39 mouse cellular contexts compared by ENCODE assay signal in the genomic region with DNA sequence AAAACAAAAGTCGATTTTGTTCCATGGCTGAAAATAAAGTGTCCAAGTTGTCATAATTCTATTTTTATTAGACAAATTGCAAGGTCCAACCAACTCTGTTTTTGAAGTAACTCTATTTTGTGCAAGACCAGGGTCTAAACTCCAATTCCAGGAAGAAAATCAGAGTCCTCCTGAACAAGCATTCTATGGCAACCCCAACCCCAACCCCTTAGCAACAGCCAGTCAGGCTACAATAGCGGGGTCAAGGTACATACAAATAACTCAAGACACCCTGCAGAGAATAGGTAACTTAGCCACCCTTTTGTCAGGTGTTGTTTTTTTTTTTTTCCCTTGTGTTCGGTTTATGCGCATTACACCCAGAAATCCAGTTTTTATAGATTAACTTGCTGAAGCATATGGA. TPM values are rescaled to one million over a fixed set of nuclear protein-coding genes. Genes with fewer than 3 reads are reported as not detected.
"Had no signal": no experiment of that assay in that cellular context is flagged by ENCODE, and none has a peak within 500 bp of the region (broad histone marks: within the 10 kb centered on the region; RNA-seq: fewer than 3 reads in every experiment).

No protein-coding gene starts in this region.

- H3K27ac ChIP-seq: gastrocnemius, adult 2 months; heart, embryonic 10.5 days; hindbrain, embryonic 10.5 days; hindbrain, embryonic 12.5 days; hindbrain, embryonic 14.5 days; limb, embryonic 13.5 days; limb, embryonic 15.5 days; liver, embryonic 12.5 days; liver, embryonic 14.5 days had no signal

- H3K27me3 ChIP-seq: hindbrain, embryonic 12.5 days; limb, embryonic 13.5 days; limb, embryonic 15.5 days had no signal

- H3K9me3 ChIP-seq: heart, embryonic 10.5 days; heart, embryonic 12.5 days; hindbrain, embryonic 10.5 days; hindbrain, embryonic 12.5 days; limb, embryonic 13.5 days; limb, embryonic 15.5 days; liver, embryonic 12.5 days had no signal

- H3K4me1 ChIP-seq: heart, embryonic 10.5 days; heart, embryonic 12.5 days; hindbrain, embryonic 10.5 days; hindbrain, embryonic 12.5 days; limb, embryonic 13.5 days; limb, embryonic 15.5 days; liver, embryonic 12.5 days had no signal

- DNase-seq: gastrocnemius, adult 2 months; gastrocnemius, postnatal 10 days; gastrocnemius, postnatal 25 days; heart, adult 18-20 months; heart, postnatal 10 days; heart, postnatal 4 days; layer of hippocampus, adult 9-11 months; layer of hippocampus, postnatal 36 days; left cerebral cortex, postnatal 4 days had no signal

- H3K9ac ChIP-seq: heart, embryonic 12.5 days; hindbrain, embryonic 12.5 days; hindbrain, embryonic 14.5 days; limb, embryonic 15.5 days; liver, embryonic 12.5 days; liver, embryonic 14.5 days had no signal

- H3K4me3 ChIP-seq: gastrocnemius, adult 2 months; heart, embryonic 10.5 days; heart, embryonic 12.5 days; hindbrain, embryonic 10.5 days; hindbrain, embryonic 12.5 days; limb, embryonic 13.5 days; limb, embryonic 15.5 days; liver, embryonic 12.5 days had no signal

- ATAC-seq: forebrain, embryonic 16.5 days; hindbrain, embryonic 16.5 days; liver, embryonic 12.5 days had no signal

- H3K36me3 ChIP-seq: heart, embryonic 10.5 days; heart, embryonic 12.5 days; hindbrain, embryonic 10.5 days; hindbrain, embryonic 12.5 days; limb, embryonic 13.5 days; limb, embryonic 15.5 days; liver, embryonic 12.5 days had no signal

- H3K4me2 ChIP-seq: heart, embryonic 12.5 days; hindbrain, embryonic 12.5 days; hindbrain, embryonic 14.5 days; limb, embryonic 13.5 days; limb, embryonic 15.5 days; liver, embryonic 12.5 days had no signal

RNA-seq across cellular contexts. Expression of a gene that starts 6.6 kb away (rescaled TPM):
- total RNA-seq: gastrocnemius, adult 2 months; gastrocnemius, postnatal 10 days; gastrocnemius, postnatal 25 days; gastrocnemius, postnatal 4 days; granulocyte monocyte progenitor cell, adult 5-6 weeks; heart, adult 18-20 months; heart, adult 8-10 months; heart, postnatal 10 days; heart, postnatal 25 days; heart, postnatal 4 days; layer of hippocampus, adult 18-20 months; layer of hippocampus, adult 8-10 months; layer of hippocampus, postnatal 14 days; layer of hippocampus, postnatal 36 days; left cerebral cortex, adult 18-20 months; left cerebral cortex, adult 8-10 months; left cerebral cortex, postnatal 10 days; left cerebral cortex, postnatal 25 days; left cerebral cortex, postnatal 4 days; liver, adult 2 months had no signal
- polyA plus RNA-seq: forebrain, embryonic 16.5 days; frontal cortex, adult 2 months; heart, embryonic 10.5 days; heart, embryonic 12.5 days; heart, embryonic 14.5 days; heart, embryonic 16.5 days; hindbrain, embryonic 10.5 days; hindbrain, embryonic 12.5 days; hindbrain, embryonic 14.5 days; hindbrain, embryonic 16.5 days; intestine, embryonic 14.5 days; large intestine, adult 2 months; limb, embryonic 11.5 days; limb, embryonic 13.5 days; limb, embryonic 15.5 days; liver, adult 2 months; liver, embryonic 12.5 days; liver, embryonic 14.5 days; liver, embryonic 16.5 days had no signal

RNA-seq across cellular contexts. Expression of a gene that starts 14.0 kb away (rescaled TPM):
- total RNA-seq: gastrocnemius, adult 2 months; gastrocnemius, postnatal 10 days; gastrocnemius, postnatal 25 days; gastrocnemius, postnatal 4 days; granulocyte monocyte progenitor cell, adult 5-6 weeks; heart, adult 18-20 months; heart, adult 8-10 months; heart, postnatal 10 days; heart, postnatal 25 days; heart, postnatal 4 days; layer of hippocampus, adult 18-20 months; layer of hippocampus, adult 8-10 months; layer of hippocampus, postnatal 14 days; layer of hippocampus, postnatal 36 days; left cerebral cortex, adult 18-20 months; left cerebral cortex, adult 8-10 months; left cerebral cortex, postnatal 10 days; left cerebral cortex, postnatal 25 days; left cerebral cortex, postnatal 4 days; liver, adult 2 months had no signal
- polyA plus RNA-seq: forebrain, embryonic 16.5 days; frontal cortex, adult 2 months; heart, embryonic 10.5 days; heart, embryonic 12.5 days; heart, embryonic 14.5 days; heart, embryonic 16.5 days; hindbrain, embryonic 10.5 days; hindbrain, embryonic 12.5 days; hindbrain, embryonic 14.5 days; hindbrain, embryonic 16.5 days; intestine, embryonic 14.5 days; large intestine, adult 2 months; limb, embryonic 11.5 days; limb, embryonic 13.5 days; limb, embryonic 15.5 days; liver, adult 2 months; liver, embryonic 12.5 days; liver, embryonic 14.5 days; liver, embryonic 16.5 days had no signal

RNA-seq across cellular contexts. Expression of a gene that starts 21.0 kb away (rescaled TPM):
- total RNA-seq: gastrocnemius, adult 2 months; gastrocnemius, postnatal 10 days; gastrocnemius, postnatal 25 days; gastrocnemius, postnatal 4 days; granulocyte monocyte progenitor cell, adult 5-6 weeks; heart, adult 18-20 months; heart, adult 8-10 months; heart, postnatal 10 days; heart, postnatal 25 days; heart, postnatal 4 days; layer of hippocampus, adult 18-20 months; layer of hippocampus, adult 8-10 months; layer of hippocampus, postnatal 14 days; layer of hippocampus, postnatal 36 days; left cerebral cortex, adult 18-20 months; left cerebral cortex, adult 8-10 months; left cerebral cortex, postnatal 10 days; left cerebral cortex, postnatal 25 days; left cerebral cortex, postnatal 4 days; liver, adult 2 months had no signal
- polyA plus RNA-seq: forebrain, embryonic 16.5 days; frontal cortex, adult 2 months; heart, embryonic 10.5 days; heart, embryonic 12.5 days; heart, embryonic 14.5 days; heart, embryonic 16.5 days; hindbrain, embryonic 10.5 days; hindbrain, embryonic 12.5 days; hindbrain, embryonic 14.5 days; hindbrain, embryonic 16.5 days; intestine, embryonic 14.5 days; large intestine, adult 2 months; limb, embryonic 11.5 days; limb, embryonic 13.5 days; limb, embryonic 15.5 days; liver, adult 2 months; liver, embryonic 12.5 days; liver, embryonic 14.5 days; liver, embryonic 16.5 days had no signal

RNA-seq across cellular contexts. Expression of a gene that starts 23.9 kb away (rescaled TPM):
- total RNA-seq: granulocyte monocyte progenitor cell, adult 5-6 weeks had no signal
- polyA plus RNA-seq: liver, adult 2 months had no signal
